13 mouse cellular contexts compared by ENCODE assay signal in genomic region chr4:107988931-107989330, GRCm38 (mm10). TPM values are rescaled to one million over a fixed set of nuclear protein-coding genes. Genes with fewer than 3 reads are reported as not detected.
DNase-seq lines count a peak whose midpoint lies in the region; ATAC-seq and TF ChIP-seq lines count a peak whose summit lies in the region.
"Had no signal": no experiment of that assay in that cellular context is flagged by ENCODE, and none has a peak within 500 bp of the region (broad histone marks: within the 10 kb centered on the region; RNA-seq: fewer than 3 reads in every experiment).

No protein-coding gene starts in this region.

- no peak overlapping the region for H3K4me3 ChIP-seq in liver, embryonic 14.5 days (ENCODE audit: insufficient read depth in 1 of 2, low read depth in 2 of 2, low read length in 2 of 2)
- H3K4me3 ChIP-seq in liver, embryonic 12.5 days: no peak overlapping the region
- H3K4me3 ChIP-seq: embryonic facial prominence, embryonic 13.5 days; neural tube, embryonic 15.5 days had no signal

- no peak overlapping the region for H3K9ac ChIP-seq in liver, embryonic 14.5 days (replicated peaks)
- H3K9ac ChIP-seq in liver, embryonic 12.5 days: no peak overlapping the region
- H3K9ac ChIP-seq: embryonic facial prominence, embryonic 13.5 days; neural tube, embryonic 15.5 days had no signal

- TF ChIP-seq EP300 in liver, embryonic 14.5 days (IDR thresholded peaks at IDR 0.05; ENCODE audit: low read depth): no peak

- DNase-seq in liver, embryonic 14.5 days (ENCODE audit: low read depth in 3 of 3, low spot score in 3 of 3): peak in 2 of 3 experiments; percentile 7 to 28
- DNase-seq in heart, adult 9 months (ENCODE audit: low spot score in 2 of 2): peak; percentile 54 to 61
- peak; percentile 54 for DNase-seq in thymus, postnatal 14 days
- DNase-seq in yolk sac, embryonic 10.5 days (ENCODE audit: low spot score): no peak
- no peak for DNase-seq in frontal cortex, postnatal 10 days (ENCODE audit: low spot score in 2 of 2)
- DNase-seq in left cerebral cortex, postnatal 14 days (ENCODE audit: low spot score in 2 of 2): no peak
- DNase-seq: cerebellum, adult 9-10 months; kidney, postnatal 14 days had no signal

- H3K4me1 ChIP-seq in liver, embryonic 14.5 days (replicated peaks; ENCODE audit: control insufficient read depth in 2 of 2, insufficient read depth in 2 of 2, low read length in 1 of 2): no peaks in the 10 kb centered on the region
- H3K4me1 ChIP-seq in liver, embryonic 12.5 days: no peaks in the 10 kb centered on the region; the same call in 1 of the 2 replicates

- TF ChIP-seq CTCF in liver, embryonic 14.5 days (IDR thresholded peaks at IDR 0.05; ENCODE audit: low read depth): no peak

- no peaks in the 10 kb centered on the region for H3K27me3 ChIP-seq in liver, embryonic 14.5 days (ENCODE audit: control insufficient read depth, insufficient read depth, low read length)
- H3K27me3 ChIP-seq in liver, embryonic 12.5 days (replicated peaks): peaks cover 62% of the 10 kb centered on the region
- H3K27me3 ChIP-seq: neural tube, embryonic 15.5 days had no signal

- 10% methylated on average over 8 of the region's 8 CpGs for WGBS in liver, embryonic 14.5 days (ENCODE audit: insufficient replicate concordance)
- WGBS in liver, embryonic 12.5 days (ENCODE audit: insufficient replicate concordance): 15% methylated on average over 8 of the region's 8 CpGs

- no peak overlapping the region for H3K4me2 ChIP-seq in liver, embryonic 14.5 days (ENCODE audit: low read depth)
- H3K4me2 ChIP-seq in liver, embryonic 12.5 days: no peak overlapping the region
- H3K4me2 ChIP-seq: embryonic facial prominence, embryonic 13.5 days; neural tube, embryonic 15.5 days had no signal

- no peaks in the 10 kb centered on the region for H3K9me3 ChIP-seq in liver, embryonic 14.5 days (ENCODE audit: control insufficient read depth, low read length)
- H3K9me3 ChIP-seq in liver, embryonic 12.5 days (replicated peaks): no peaks in the 10 kb centered on the region
- H3K9me3 ChIP-seq: embryonic facial prominence, embryonic 13.5 days; neural tube, embryonic 15.5 days had no signal

- ATAC-seq in liver, embryonic 14.5 days (ENCODE audit: insufficient read depth): no peak
- ATAC-seq in liver, embryonic 12.5 days: no peak
- peak; percentile 92 for ATAC-seq in megakaryocyte, adult 5-6 weeks (ENCODE audit: poor library complexity, severe bottlenecking)
- ATAC-seq: hindbrain, embryonic 16.5 days had no signal

- no peak overlapping the region for H3K27ac ChIP-seq in liver, embryonic 14.5 days
- no peak overlapping the region for H3K27ac ChIP-seq in liver, embryonic 12.5 days
- H3K27ac ChIP-seq: embryonic facial prominence, embryonic 13.5 days; neural tube, embryonic 15.5 days had no signal

- no peaks in the 10 kb centered on the region for H3K36me3 ChIP-seq in liver, embryonic 14.5 days (replicated peaks; ENCODE audit: control insufficient read depth, insufficient read depth, low read depth)
- H3K36me3 ChIP-seq in liver, embryonic 12.5 days: no peaks in the 10 kb centered on the region
- H3K36me3 ChIP-seq: embryonic facial prominence, embryonic 13.5 days; neural tube, embryonic 15.5 days had no signal

- intact Hi-C loops in left cerebral cortex, postnatal 14 days (cut with DNase I): no loop called here

RNA-seq across cellular contexts. Expression of gene Slc1a7, which starts 20.8 kb away (rescaled TPM):
- polyA plus RNA-seq in liver, embryonic 14.5 days (2012; rRNA removed): 0.03 TPM in 2 replicates
- not detected in 2 replicates for polyA plus RNA-seq in liver, embryonic 14.5 days (2014; fragmentation: Nextera tagmentation; extraction: Ambion mirVana)
- polyA plus RNA-seq in liver, embryonic 12.5 days (2016; fragmentation: Nextera tagmentation; extraction: Ambion mirVana): not detected in 2 replicates
- total RNA-seq in megakaryocyte, adult 5-6 weeks (2015): not detected in 2 replicates
- total RNA-seq in megakaryocyte, adult 5-6 weeks (2017): not detected in 2 replicates
- under 1 TPM in 1 of 2 experiments, not detected in 1; 0.37 TPM for total RNA-seq in left cerebral cortex, postnatal 14 days (2021)
- polyA plus RNA-seq: embryonic facial prominence, embryonic 13.5 days; neural tube, embryonic 15.5 days had no signal

Comparison
In these comparisons a context has a peak if more than half of its experiments do, and no peak if none do; other contexts are left out.
1. DNase-seq: peak in liver, embryonic 14.5 days (2 of 3), heart, adult 9 months (2 of 2) and thymus, postnatal 14 days (single experiment); none in yolk sac, embryonic 10.5 days (single experiment), frontal cortex, postnatal 10 days (0 of 2) and left cerebral cortex, postnatal 14 days (0 of 2).